Mouse (Mus musculus): Measurements from ENCODE around the gene Rpl35a. TPM values are rescaled to one million over a fixed set of nuclear protein-coding genes. Genes with fewer than 3 reads are reported as not detected.

The Rpl35a gene
- polyA plus RNA-seq (2012; rRNA removed): 198 and 203 TPM in 2 replicates

GRCm38 (mm10) chr16:33056095-33056785 is at the start of gene Rpl35a, which contains the start of gene Iqcg:
Rpl35a (plus strand) TSS chr16:33056453.
Iqcg (minus strand) TSS chr16:33056218.
- H3K36me3 ChIP-seq (ENCODE audit: control insufficient read depth, insufficient read depth, low read length): peaks cover 15% of the 10 kb centered on the region
- H3K4me1 ChIP-seq (ENCODE audit: control insufficient read depth, insufficient read depth, insufficient read length): peaks cover 3% of the 10 kb centered on the region; the same call in 1 of the 2 replicates
- peak; percentile 82 to 84 for DNase-seq (ENCODE audit: low read depth in 1 of 2, low spot score in 2 of 2)
- no peaks in the 10 kb centered on the region for H3K27me3 ChIP-seq (ENCODE audit: control insufficient read depth, insufficient read depth, low read length)
- no peak for TF ChIP-seq CTCF (IDR thresholded peaks at IDR 0.05; ENCODE audit: extremely low read depth, insufficient read depth, insufficient read length, insufficient replicate concordance)
- TF ChIP-seq POLR2A (IDR thresholded peaks at IDR 0.05; ENCODE audit: low read depth, low read length): peak; percentile 87
- peak within 1 kb of the TSS; percentile 93 for H3K27ac ChIP-seq (ENCODE audit: insufficient read depth, low read length)
- under 1% methylated on average over 46 of the region's 47 CpGs for WGBS
- peak within 1 kb of the TSS; percentile 83 for H3K4me3 ChIP-seq (ENCODE audit: extremely low read depth, insufficient read depth, insufficient read length)

GRCm38 (mm10) chr16:33006888-33007287 is 49.4 kb upstream of the Rpl35a start:
- H3K4me3 ChIP-seq (ENCODE audit: extremely low read depth, insufficient read depth, insufficient read length): no peak overlapping the region
- H3K4me1 ChIP-seq (ENCODE audit: control insufficient read depth, insufficient read depth, insufficient read length): no peaks in the 10 kb centered on the region
- no peak overlapping the region for H3K27ac ChIP-seq (ENCODE audit: insufficient read depth, low read length)
- no peak for DNase-seq (ENCODE audit: low read depth in 1 of 2, low spot score in 2 of 2)
- TF ChIP-seq CTCF (IDR thresholded peaks at IDR 0.05; ENCODE audit: extremely low read depth, insufficient read depth, insufficient read length, insufficient replicate concordance): no peak
- H3K27me3 ChIP-seq (ENCODE audit: control insufficient read depth, insufficient read depth, low read length): no peaks in the 10 kb centered on the region
- H3K36me3 ChIP-seq (ENCODE audit: control insufficient read depth, insufficient read depth, low read length): peaks cover 37% of the 10 kb centered on the region
- WGBS: 96% methylated on average over 7 of the region's 7 CpGs

- Histone ChIP-seq H3K4me3 (ENCODE audit: extremely low read depth, insufficient read depth, insufficient read length) (no peak overlapping the region), H3K27me3 (ENCODE audit: control insufficient read depth, insufficient read depth, low read length) (no peaks in the 10 kb centered on the region), H3K4me1 (ENCODE audit: control insufficient read depth, insufficient read depth, insufficient read length) (no peaks in the 10 kb centered on the region), H3K36me3 (ENCODE audit: control insufficient read depth, insufficient read depth, low read length) (peaks cover 40% of the 10 kb centered on the region), H3K27ac (ENCODE audit: insufficient read depth, low read length) (no peak overlapping the region)
- DNase-seq (ENCODE audit: low read depth in 1 of 2, low spot score in 2 of 2): no peak
- 94% methylated on average over 7 of the region's 7 CpGs for WGBS
- no peak for TF ChIP-seq POLR2A (IDR thresholded peaks at IDR 0.05; ENCODE audit: low read depth, low read length)
- no peak for TF ChIP-seq CTCF (IDR thresholded peaks at IDR 0.05; ENCODE audit: extremely low read depth, insufficient read depth, insufficient read length, insufficient replicate concordance)
These were observed 48.8 kb upstream of the Rpl35a start for GRCm38 (mm10) chr16:33007436-33007835.

- TF ChIP-seq POLR2A (IDR thresholded peaks at IDR 0.05; ENCODE audit: low read depth, low read length) (no peak), CTCF (IDR thresholded peaks at IDR 0.05; ENCODE audit: extremely low read depth, insufficient read depth, insufficient read length, insufficient replicate concordance) (no peak)
- Histone ChIP-seq H3K27me3 (ENCODE audit: control insufficient read depth, insufficient read depth, low read length) (no peaks in the 10 kb centered on the region), H3K27ac (ENCODE audit: insufficient read depth, low read length) (no peak overlapping the region), H3K4me1 (ENCODE audit: control insufficient read depth, insufficient read depth, insufficient read length) (no peaks in the 10 kb centered on the region), H3K36me3 (ENCODE audit: control insufficient read depth, insufficient read depth, low read length) (peaks cover 50% of the 10 kb centered on the region), H3K4me3 (ENCODE audit: extremely low read depth, insufficient read depth, insufficient read length) (no peak overlapping the region)
- WGBS: 93% methylated on average over 6 of the region's 6 CpGs
- no peak for DNase-seq (ENCODE audit: low read depth in 1 of 2, low spot score in 2 of 2)
These were observed 46.1 kb upstream of the Rpl35a start for GRCm38 (mm10) chr16:33010166-33010565.

GRCm38 (mm10) chr16:33013801-33014200 is 42.5 kb upstream of the Rpl35a start:
- H3K27me3 ChIP-seq (ENCODE audit: control insufficient read depth, insufficient read depth, low read length): no peaks in the 10 kb centered on the region
- no peak for DNase-seq (ENCODE audit: low read depth in 1 of 2, low spot score in 2 of 2)
- peaks cover 31% of the 10 kb centered on the region for H3K36me3 ChIP-seq (ENCODE audit: control insufficient read depth, insufficient read depth, low read length)
- no peak overlapping the region for H3K27ac ChIP-seq (ENCODE audit: insufficient read depth, low read length)
- WGBS: 96% methylated on average over 5 of the region's 5 CpGs
- TF ChIP-seq CTCF (IDR thresholded peaks at IDR 0.05; ENCODE audit: extremely low read depth, insufficient read depth, insufficient read length, insufficient replicate concordance) (no peak), POLR2A (IDR thresholded peaks at IDR 0.05; ENCODE audit: low read depth, low read length) (no peak)
- no peak overlapping the region for H3K4me3 ChIP-seq (ENCODE audit: extremely low read depth, insufficient read depth, insufficient read length)
- no peaks in the 10 kb centered on the region; the same call in 1 of the 2 replicates for H3K4me1 ChIP-seq (ENCODE audit: control insufficient read depth, insufficient read depth, insufficient read length)

GRCm38 (mm10) chr16:33014921-33015320 is 41.3 kb upstream of the Rpl35a start:
- H3K4me3 ChIP-seq (ENCODE audit: extremely low read depth, insufficient read depth, insufficient read length): no peak overlapping the region
- H3K4me1 ChIP-seq (ENCODE audit: control insufficient read depth, insufficient read depth, insufficient read length): no peaks in the 10 kb centered on the region; the same call in 1 of the 2 replicates
- TF ChIP-seq POLR2A (IDR thresholded peaks at IDR 0.05; ENCODE audit: low read depth, low read length) (no peak), CTCF (IDR thresholded peaks at IDR 0.05; ENCODE audit: extremely low read depth, insufficient read depth, insufficient read length, insufficient replicate concordance) (no peak)
- H3K36me3 ChIP-seq (ENCODE audit: control insufficient read depth, insufficient read depth, low read length): peaks cover 27% of the 10 kb centered on the region
- no peak overlapping the region for H3K27ac ChIP-seq (ENCODE audit: insufficient read depth, low read length)
- H3K27me3 ChIP-seq (ENCODE audit: control insufficient read depth, insufficient read depth, low read length): no peaks in the 10 kb centered on the region
- WGBS: 94% methylated on average over 1 of the region's 1 CpGs
- no peak for DNase-seq (ENCODE audit: low read depth in 1 of 2, low spot score in 2 of 2)

GRCm38 (mm10) chr16:33015396-33015907 is 40.8 kb upstream of the Rpl35a start:
- DNase-seq (ENCODE audit: low read depth in 1 of 2, low spot score in 2 of 2): no peak
- Histone ChIP-seq H3K4me3 (ENCODE audit: extremely low read depth, insufficient read depth, insufficient read length) (no peak overlapping the region), H3K36me3 (ENCODE audit: control insufficient read depth, insufficient read depth, low read length) (peaks cover 24% of the 10 kb centered on the region), H3K27me3 (ENCODE audit: control insufficient read depth, insufficient read depth, low read length) (no peaks in the 10 kb centered on the region), H3K4me1 (ENCODE audit: control insufficient read depth, insufficient read depth, insufficient read length) (no peaks in the 10 kb centered on the region; the same call in 1 of the 2 replicates), H3K27ac (ENCODE audit: insufficient read depth, low read length) (no peak overlapping the region)
- WGBS: 88% methylated on average over 3 of the region's 3 CpGs
- TF ChIP-seq CTCF (IDR thresholded peaks at IDR 0.05; ENCODE audit: extremely low read depth, insufficient read depth, insufficient read length, insufficient replicate concordance) (no peak), POLR2A (IDR thresholded peaks at IDR 0.05; ENCODE audit: low read depth, low read length) (no peak)
